Mouse (Mus musculus) embryonic facial prominence, embryonic 13.5 days (tissue): ENCODE data around the gene Klhl40. TPM values are rescaled to one million over a fixed set of nuclear protein-coding genes. Genes with fewer than 3 reads are reported as not detected.

Source experiments
- ATAC-seq: fragments of 200-750 bp; cut with Nextera tagmentation; 2 replicates; pipeline ENCODE4 v1.8.0; 2017; ENCODE audit warnings: low read depth; ENCODE audit not compliant: insufficient number of reproducible peaks, insufficient read depth, low FRiP score, low TSS enrichment
- H3K27ac ChIP-seq: fragments of 300-500 bp; sonication (generic); 2 replicates; pipeline ENCODE4 v1.5.1; 2015; ENCODE audit warnings: moderate library complexity, mild to moderate bottlenecking, inconsistent platforms
- H3K27me3 ChIP-seq: fragments of 300-500 bp; sonication (generic); 2 replicates; pipeline ENCODE4 v1.6.1; 2015; ENCODE audit warnings: mild to moderate bottlenecking, inconsistent platforms
- H3K36me3 ChIP-seq: fragments of 300-500 bp; sonication (generic); 2 replicates; pipeline ENCODE4 v1.6.1; 2015; ENCODE audit warnings: mild to moderate bottlenecking, inconsistent platforms
- H3K4me1 ChIP-seq: fragments of 300-500 bp; sonication (generic); 2 replicates; pipeline ENCODE4 v1.6.1; 2015; ENCODE audit warnings: inconsistent platforms
- H3K4me2 ChIP-seq: fragments of 300-500 bp; sonication (generic); 2 replicates; pipeline ENCODE4 v1.6.1; 2015; ENCODE audit warnings: moderate library complexity, mild to moderate bottlenecking, inconsistent platforms
- H3K4me3 ChIP-seq: fragments of 300-500 bp; sonication (generic); 2 replicates; pipeline ENCODE4 v1.5.1; 2015; ENCODE audit warnings: mild to moderate bottlenecking, inconsistent platforms
- H3K9ac ChIP-seq: fragments of 300-500 bp; sonication (generic); 2 replicates; pipeline ENCODE4 v1.6.1; 2015; ENCODE audit warnings: mild to moderate bottlenecking, inconsistent platforms
- H3K9me3 ChIP-seq: fragments of 300-500 bp; sonication (generic); 2 replicates; pipeline ENCODE4 v1.6.1; 2016; ENCODE audit warnings: inconsistent platforms
- WGBS: fragments of 180-500 bp; shearing (Covaris S2); methylation state at CpG from one replicate; pipeline ENCODE4 v1.1.7; 2015; ENCODE audit warnings: mixed read lengths; 5-methylcytosine and 5-hydroxymethylcytosine counted together
- polyA plus RNA-seq: library from polyadenylated mRNA; unstranded; fragments of >200 nt; fragmentation: Nextera tagmentation; extraction: Ambion mirVana; gene quantifications from 2 replicates; pipeline ENCODE4 v1.2.1, GENCODE M21; 2015

Klhl40 gene
- polyA plus RNA-seq, 1 experiment from 2014 or later = 1.2 TPM

DNA sequence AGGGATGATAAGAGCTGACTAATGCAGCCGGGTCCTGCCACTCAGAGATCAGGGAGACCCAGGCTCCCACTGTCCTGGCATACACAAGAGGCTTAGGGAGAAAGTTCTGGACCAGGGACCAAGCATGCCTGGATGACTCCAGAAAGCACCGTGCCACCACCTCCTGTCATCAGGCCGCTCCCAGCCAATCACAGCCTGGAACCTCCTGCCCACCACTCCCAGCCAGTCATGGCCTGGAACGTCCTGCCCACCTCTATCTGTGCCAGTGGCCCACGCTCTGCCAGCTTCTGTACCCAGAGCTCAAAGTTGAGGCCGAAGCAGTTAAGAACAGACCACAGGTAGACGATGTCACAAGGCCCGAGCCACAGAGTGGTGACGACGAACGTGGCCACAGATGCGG lies 7.4 kb downstream of the Klhl40 start:
- Histone ChIP-seq H3K27me3 (peaks cover 5% of the 10 kb centered on the region), H3K9me3 (no peaks in the 10 kb centered on the region), H3K36me3 (no peaks in the 10 kb centered on the region), H3K4me1 (no peaks in the 10 kb centered on the region), H3K4me2 (no peak overlapping the region), H3K27ac (no peak overlapping the region), H3K9ac (no peak overlapping the region), H3K4me3 (no peak overlapping the region)
- no peak for ATAC-seq
- WGBS = 85% methylated on average over 12 of the region's 12 CpGs

DNA sequence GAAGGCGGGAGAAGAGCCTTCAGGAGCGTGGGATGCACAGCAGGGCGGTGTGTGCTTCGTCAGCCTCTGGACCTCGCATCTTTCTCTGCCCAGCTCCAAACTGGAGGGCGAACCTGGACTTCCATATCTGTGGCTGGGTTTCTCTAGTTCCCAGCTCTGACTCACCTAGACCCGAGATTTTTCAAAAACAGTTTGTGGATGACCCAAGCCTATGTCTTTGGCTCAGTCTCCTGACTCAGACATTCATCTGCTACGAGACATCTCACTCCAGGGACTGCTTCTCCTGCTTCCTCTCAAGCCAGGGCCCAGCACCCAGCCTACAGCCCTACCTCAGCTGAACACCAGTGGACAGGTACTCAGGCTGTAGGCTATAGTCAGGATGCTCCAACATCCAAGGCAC lies 7.9 kb downstream of the Klhl40 start:
- ATAC-seq = no peak
- H3K27ac ChIP-seq = no peak overlapping the region
- H3K4me1 ChIP-seq = no peaks in the 10 kb centered on the region
- peaks cover under 1% of the 10 kb centered on the region; the same call in 1 of the 2 replicates for H3K27me3 ChIP-seq
- no peak overlapping the region for H3K4me2 ChIP-seq
- 84% methylated on average over 8 of the region's 8 CpGs for WGBS
- no peak overlapping the region for H3K9ac ChIP-seq
- H3K9me3 ChIP-seq = no peaks in the 10 kb centered on the region
- no peaks in the 10 kb centered on the region for H3K36me3 ChIP-seq
- no peak overlapping the region for H3K4me3 ChIP-seq

DNA sequence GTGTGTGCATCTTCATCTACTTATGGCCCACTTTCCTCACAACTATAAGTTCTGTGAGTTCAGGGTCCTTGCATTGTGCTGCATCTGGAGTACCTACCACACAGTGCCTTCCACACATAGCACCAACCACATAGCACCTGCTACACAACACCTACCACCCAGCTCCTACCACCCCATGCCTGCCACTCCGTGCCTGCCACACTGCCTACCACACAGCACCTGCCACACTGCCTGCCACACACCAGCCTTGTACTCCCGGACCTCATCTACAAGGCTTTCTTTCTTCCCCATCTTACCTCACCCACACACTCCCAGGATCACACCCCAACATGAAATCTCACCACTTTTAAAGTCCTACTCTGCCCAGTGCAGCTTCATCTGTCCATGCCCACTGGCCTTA lies 9.0 kb downstream of the Klhl40 start:
- no peak overlapping the region for H3K27ac ChIP-seq
- H3K9ac ChIP-seq = no peak overlapping the region
- H3K4me3 ChIP-seq = no peak overlapping the region
- no peaks in the 10 kb centered on the region for H3K27me3 ChIP-seq
- no peaks in the 10 kb centered on the region for H3K4me1 ChIP-seq
- WGBS = 76% methylated on average over 2 of the region's 2 CpGs
- no peak overlapping the region for H3K4me2 ChIP-seq
- H3K9me3 ChIP-seq = no peaks in the 10 kb centered on the region
- H3K36me3 ChIP-seq = no peaks in the 10 kb centered on the region
- no peak for ATAC-seq

DNA sequence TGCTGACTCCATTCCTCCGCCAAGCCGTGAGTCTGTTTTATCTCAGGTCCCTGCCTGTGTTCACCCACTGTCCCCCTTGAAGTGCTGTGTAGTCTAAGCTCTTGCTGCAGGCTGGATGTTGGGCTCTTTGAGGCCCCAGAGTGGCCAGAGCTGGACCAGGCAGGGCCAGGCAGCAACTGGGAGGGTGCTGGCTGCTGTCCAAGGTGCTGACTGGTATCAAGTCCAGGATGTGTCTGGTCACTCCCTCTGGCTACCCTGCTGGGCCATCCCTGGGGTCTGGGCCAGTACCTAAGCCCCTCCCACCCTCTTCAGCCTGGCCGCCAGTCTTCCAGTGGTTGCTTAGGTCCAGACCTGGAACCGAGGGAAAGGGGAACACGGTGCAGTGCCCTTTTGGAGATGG lies 13.8 kb downstream of the Klhl40 start:
- Histone ChIP-seq H3K36me3 (no peaks in the 10 kb centered on the region), H3K27ac (no peak overlapping the region), H3K4me3 (no peak overlapping the region), H3K9me3 (no peaks in the 10 kb centered on the region), H3K4me1 (no peaks in the 10 kb centered on the region), H3K4me2 (no peak overlapping the region), H3K27me3 (no peaks in the 10 kb centered on the region), H3K9ac (no peak overlapping the region)
- 10% methylated on average over 5 of the region's 5 CpGs for WGBS
- ATAC-seq = no peak

DNA sequence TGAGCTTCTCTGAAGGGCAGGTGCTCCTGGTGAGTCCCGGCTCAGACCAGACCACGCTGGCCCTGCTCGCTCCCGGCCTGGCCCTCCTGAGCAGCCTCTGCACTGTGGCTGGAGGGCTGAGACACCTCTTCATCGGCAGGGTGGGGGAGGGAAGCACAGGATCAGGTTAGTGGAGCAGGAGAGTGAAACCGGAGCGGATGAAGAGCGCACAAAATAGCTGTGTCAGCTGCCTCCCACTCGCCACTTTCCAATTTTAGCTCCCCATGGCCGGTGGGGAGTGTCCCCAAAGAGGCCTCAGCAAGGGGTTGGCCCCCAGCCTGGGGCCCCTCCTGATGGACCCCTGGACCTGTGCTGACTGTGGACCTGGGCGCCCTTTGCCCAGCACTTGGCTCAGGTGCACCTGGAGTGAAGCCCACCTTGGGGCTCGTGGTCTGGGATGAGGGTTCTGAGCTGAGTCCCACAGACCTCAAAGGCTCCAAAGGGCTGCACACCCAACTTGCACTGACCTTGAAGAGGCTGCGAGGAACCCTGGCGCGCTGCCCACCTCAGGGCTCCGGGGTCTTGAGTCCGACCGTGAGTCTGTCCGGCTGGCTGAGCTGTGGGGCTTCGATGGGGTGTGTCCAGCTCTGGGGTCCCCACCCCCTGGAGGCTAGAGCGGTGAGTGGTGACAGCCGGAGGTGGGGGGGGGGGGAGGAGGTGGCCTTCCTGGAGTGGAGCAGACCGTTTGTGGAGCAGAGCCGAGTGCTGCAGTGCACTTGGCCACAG lies 14.5 kb downstream of the Klhl40 start, which contains the start of gene Hhatl:
Gene Hhatl, minus strand, starts transcription at position 751 of the 765 bp plus-strand sequence.
- Histone ChIP-seq H3K4me2 (no peak within 1 kb of the TSS), H3K9me3 (no peaks in the 10 kb centered on the region), H3K9ac (no peak within 1 kb of the TSS), H3K27ac (no peak within 1 kb of the TSS), H3K27me3 (no peaks in the 10 kb centered on the region), H3K36me3 (no peaks in the 10 kb centered on the region), H3K4me1 (no peaks in the 10 kb centered on the region), H3K4me3 (no peak within 1 kb of the TSS)
- 43% methylated on average over 24 of the region's 24 CpGs for WGBS
- ATAC-seq = no peak

DNA sequence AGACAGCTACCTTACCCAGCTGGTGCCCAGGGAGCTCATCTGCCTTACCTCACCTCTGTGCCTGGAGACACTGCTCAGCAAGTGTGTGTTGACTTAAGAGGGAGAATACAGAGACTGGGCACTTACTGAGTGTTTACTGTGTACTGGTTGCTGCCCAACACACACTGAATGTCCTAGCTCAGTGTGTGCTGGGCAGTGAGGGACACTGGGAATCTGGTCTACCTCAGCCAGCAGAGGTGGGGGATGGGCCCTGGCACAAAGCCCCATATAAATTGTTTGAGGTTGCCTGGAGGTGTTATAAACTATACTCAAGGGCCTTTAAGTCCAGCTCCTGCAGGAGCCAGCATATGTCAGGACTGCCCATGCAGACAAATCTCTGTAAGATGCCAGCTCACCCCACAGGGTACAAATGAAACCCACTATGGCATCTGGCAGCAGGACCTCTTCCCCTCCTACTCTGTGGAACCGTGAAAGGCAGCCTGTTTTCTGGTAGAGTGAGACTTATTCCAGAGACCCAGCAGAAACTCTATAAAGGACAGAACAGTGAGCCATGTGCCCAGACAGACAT lies 17.6 kb downstream of the Klhl40 start:
- ATAC-seq = no peak
- H3K4me2 ChIP-seq = no peak overlapping the region
- peaks cover 10% of the 10 kb centered on the region; the same call in 1 of the 2 replicates for H3K27me3 ChIP-seq
- 50% methylated on average over 1 of the region's 1 CpGs for WGBS
- no peak overlapping the region for H3K4me3 ChIP-seq
- H3K9ac ChIP-seq = no peak overlapping the region
- peaks cover 6% of the 10 kb centered on the region; the same call in 1 of the 2 replicates for H3K4me1 ChIP-seq
- no peak overlapping the region for H3K27ac ChIP-seq
- no peaks in the 10 kb centered on the region for H3K36me3 ChIP-seq
- no peaks in the 10 kb centered on the region for H3K9me3 ChIP-seq

DNA sequence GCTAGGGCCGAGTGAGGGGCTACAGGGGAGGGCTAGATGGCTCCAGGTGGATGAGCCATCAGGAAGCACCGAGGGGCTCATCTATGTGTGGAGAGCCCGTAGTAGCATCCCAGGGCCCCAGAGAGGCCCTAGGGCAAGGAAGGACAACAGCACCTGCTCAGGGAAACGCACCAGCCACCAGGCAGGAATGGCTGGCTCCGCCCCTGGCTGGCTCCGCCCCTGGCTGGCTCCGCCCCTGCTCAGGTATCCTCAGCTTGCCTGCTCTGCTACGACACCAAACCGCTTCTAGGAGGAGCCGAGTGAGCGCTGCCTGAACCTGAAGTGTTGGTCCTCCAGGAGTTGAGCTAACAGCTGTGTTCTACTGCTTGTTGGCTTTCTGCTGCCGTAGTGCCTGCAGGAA lies 20.3 kb downstream of the Klhl40 start:
- no peak overlapping the region for H3K4me3 ChIP-seq
- H3K4me2 ChIP-seq = peak overlapping the region; percentile 37
- H3K9ac ChIP-seq = no peak overlapping the region
- WGBS = 14% methylated on average over 12 of the region's 12 CpGs
- H3K27ac ChIP-seq = no peak overlapping the region
- ATAC-seq = no peak; the same call in 1 of the 2 replicates
- H3K36me3 ChIP-seq = no peaks in the 10 kb centered on the region
- H3K4me1 ChIP-seq = peaks cover 6% of the 10 kb centered on the region; the same call in 1 of the 2 replicates
- no peaks in the 10 kb centered on the region for H3K9me3 ChIP-seq
- peaks cover 10% of the 10 kb centered on the region; the same call in 1 of the 2 replicates for H3K27me3 ChIP-seq

DNA sequence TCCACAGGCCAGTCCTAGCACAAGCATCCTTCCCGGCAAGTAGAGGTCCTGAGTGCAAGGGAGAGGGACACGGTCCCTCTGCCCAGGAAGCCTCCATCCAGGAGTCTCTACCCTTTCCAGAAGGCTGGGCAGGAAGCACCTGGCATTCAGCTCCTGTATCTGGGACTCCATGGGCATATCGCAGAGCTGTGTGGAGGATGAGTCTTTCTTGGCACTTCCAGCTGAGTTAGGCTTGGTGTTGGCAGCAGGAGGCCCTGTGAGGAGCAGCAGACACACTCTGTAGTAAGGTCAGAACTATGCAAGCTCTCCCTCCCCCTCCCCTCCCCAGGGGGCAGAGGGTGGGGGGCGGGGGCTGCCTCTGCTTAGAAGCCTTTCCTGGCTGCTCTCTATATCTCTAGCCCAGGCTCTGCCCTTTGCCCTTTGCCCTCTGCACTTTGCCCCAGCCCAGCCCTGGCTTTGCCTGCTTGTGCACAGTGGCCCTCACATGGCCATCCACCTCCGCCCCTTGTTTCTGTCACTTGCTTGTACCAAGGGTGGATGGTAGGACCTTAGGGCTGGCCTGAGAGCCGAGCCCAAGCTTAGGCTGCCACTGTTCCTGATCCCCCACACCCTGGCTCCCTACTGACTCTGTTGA lies 21.6 kb downstream of the Klhl40 start:
- no peak overlapping the region for H3K27ac ChIP-seq
- no peak overlapping the region for H3K9ac ChIP-seq
- no peaks in the 10 kb centered on the region for H3K36me3 ChIP-seq
- H3K27me3 ChIP-seq = peaks cover 10% of the 10 kb centered on the region; the same call in 1 of the 2 replicates
- no peaks in the 10 kb centered on the region for H3K9me3 ChIP-seq
- no peak overlapping the region for H3K4me3 ChIP-seq
- no peak overlapping the region for H3K4me2 ChIP-seq
- peaks cover 6% of the 10 kb centered on the region; the same call in 1 of the 2 replicates for H3K4me1 ChIP-seq
- 28% methylated on average over 6 of the region's 6 CpGs for WGBS
- no peak for ATAC-seq

DNA sequence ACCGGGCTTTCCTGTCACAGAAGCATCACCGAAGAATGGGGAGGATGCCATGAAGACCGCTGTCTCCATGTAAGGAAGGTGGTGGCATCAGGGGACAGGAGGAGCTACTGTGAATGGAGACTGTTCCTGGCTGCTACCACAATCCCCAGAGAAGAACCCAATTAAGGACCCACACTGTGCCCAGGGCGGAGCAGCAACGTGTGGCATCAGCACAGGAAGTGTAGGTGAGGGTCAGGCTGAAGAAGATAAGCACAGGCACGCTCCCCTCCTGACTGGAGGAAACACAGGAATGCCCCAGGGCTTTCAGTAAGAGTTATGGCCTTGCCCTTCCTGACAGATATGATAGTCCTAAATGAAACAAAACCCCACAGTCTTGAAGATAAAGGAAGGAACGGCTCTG lies 25.3 kb downstream of the Klhl40 start:
- H3K9me3 ChIP-seq = no peaks in the 10 kb centered on the region
- no peak overlapping the region for H3K27ac ChIP-seq
- ATAC-seq = no peak
- peaks cover 11% of the 10 kb centered on the region; the same call in 1 of the 2 replicates for H3K4me1 ChIP-seq
- no peak overlapping the region for H3K9ac ChIP-seq
- H3K27me3 ChIP-seq = peaks cover 3% of the 10 kb centered on the region; the same call in 1 of the 2 replicates
- no peaks in the 10 kb centered on the region for H3K36me3 ChIP-seq
- H3K4me2 ChIP-seq = no peak overlapping the region
- no peak overlapping the region for H3K4me3 ChIP-seq
- 58% methylated on average over 7 of the region's 7 CpGs for WGBS

DNA sequence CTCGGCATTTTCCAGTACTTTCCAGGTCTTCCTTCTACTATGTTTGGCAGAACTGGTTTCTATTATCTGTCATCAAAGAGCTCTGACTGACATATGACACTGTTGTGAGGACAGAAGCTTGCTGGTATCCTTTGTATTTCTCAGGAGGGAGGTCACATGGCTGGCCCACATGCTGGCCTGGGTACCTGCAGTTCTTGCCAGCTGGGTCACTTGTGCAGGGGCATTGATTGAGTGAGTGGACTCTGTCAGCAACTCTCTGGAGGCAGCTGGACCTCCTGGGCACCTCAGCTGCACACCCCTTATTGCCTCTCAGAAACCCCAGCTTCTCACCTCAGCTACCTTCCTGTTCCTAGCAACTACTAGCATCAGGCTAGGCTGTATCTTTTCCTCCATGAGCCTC lies 30.1 kb downstream of the Klhl40 start:
- H3K9ac ChIP-seq = peak overlapping the region; percentile 52; the same call in 1 of the 2 replicates
- ATAC-seq = no peak
- H3K9me3 ChIP-seq = no peaks in the 10 kb centered on the region
- no peak overlapping the region for H3K4me2 ChIP-seq
- H3K27ac ChIP-seq = no peak overlapping the region
- no peaks in the 10 kb centered on the region for H3K27me3 ChIP-seq
- WGBS = 18% methylated on average over 1 of the region's 1 CpGs
- H3K4me1 ChIP-seq = peaks cover 20% of the 10 kb centered on the region
- no peak overlapping the region for H3K4me3 ChIP-seq
- no peaks in the 10 kb centered on the region for H3K36me3 ChIP-seq

DNA sequence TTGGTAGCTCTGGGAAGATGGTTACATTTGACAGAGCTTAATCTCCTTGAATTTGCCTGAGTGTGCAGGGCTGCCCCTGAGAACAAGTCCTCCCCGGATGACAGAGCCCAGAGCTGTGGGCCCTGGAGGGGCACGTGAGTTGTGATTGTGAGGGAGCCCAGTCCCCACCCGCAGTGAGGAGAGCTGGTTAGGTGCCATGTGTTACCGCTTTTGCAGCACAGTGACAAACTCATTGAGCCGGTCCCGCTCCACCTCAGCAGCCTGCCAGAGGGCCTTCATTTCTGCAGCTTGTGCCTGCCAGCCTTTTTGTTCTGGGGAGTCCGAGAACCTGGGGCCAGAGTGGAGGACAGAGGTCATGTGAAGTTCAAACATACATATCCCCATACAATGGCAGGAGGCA lies 30.5 kb downstream of the Klhl40 start:
- peaks cover 20% of the 10 kb centered on the region for H3K4me1 ChIP-seq
- WGBS = 55% methylated on average over 7 of the region's 7 CpGs

More for the DNA sequence above, 30.5 kb downstream of the Klhl40 start:
- Histone ChIP-seq H3K27me3 (no peaks in the 10 kb centered on the region), H3K4me3 (no peak overlapping the region), H3K36me3 (no peaks in the 10 kb centered on the region), H3K27ac (no peak overlapping the region), H3K9ac (peak overlapping the region; percentile 52; the same call in 1 of the 2 replicates), H3K4me2 (no peak overlapping the region), H3K9me3 (no peaks in the 10 kb centered on the region)
- no peak for ATAC-seq
